Mouse (Mus musculus) ES-E14 (cell line): ENCODE results near the gene Hoxc11.

Source experiments
- CHD2 ChIP-seq: IDR thresholded peaks from 2 replicates; pipeline ENCODE4 v1.6.1; 2014; ENCODE audit warnings: mild to moderate bottlenecking, low read depth, low read length, inconsistent platforms
- HCFC1 ChIP-seq: IDR thresholded peaks from 2 replicates; pipeline ENCODE4 v1.6.1; 2012; ENCODE audit warnings: low read length, inconsistent platforms, borderline replicate concordance; ENCODE audit not compliant: insufficient read depth
- ZNF384 ChIP-seq: IDR thresholded peaks from 2 replicates; pipeline ENCODE4 v1.6.1; 2012; ENCODE audit warnings: low read depth, low read length, inconsistent platforms

- TF ChIP-seq CHD2 (0 out of 2 replicates have a peak, but pooled peaks have one; percentile 38), HCFC1 (no peak), ZNF384 (no peak)
Measured at GRCm38 (mm10) chr15:102981379-102982288, 27.4 kb downstream of the Hoxc11 start.
